Mouse (Mus musculus): Measurements from ENCODE around the gene Lypd8. TPM values are rescaled to one million over a fixed set of nuclear protein-coding genes. Genes with fewer than 3 reads are reported as not detected.

The Lypd8 gene
- polyA plus RNA-seq (2016; fragmentation: Nextera tagmentation; extraction: Ambion mirVana) = not detected in 2 replicates

DNA sequence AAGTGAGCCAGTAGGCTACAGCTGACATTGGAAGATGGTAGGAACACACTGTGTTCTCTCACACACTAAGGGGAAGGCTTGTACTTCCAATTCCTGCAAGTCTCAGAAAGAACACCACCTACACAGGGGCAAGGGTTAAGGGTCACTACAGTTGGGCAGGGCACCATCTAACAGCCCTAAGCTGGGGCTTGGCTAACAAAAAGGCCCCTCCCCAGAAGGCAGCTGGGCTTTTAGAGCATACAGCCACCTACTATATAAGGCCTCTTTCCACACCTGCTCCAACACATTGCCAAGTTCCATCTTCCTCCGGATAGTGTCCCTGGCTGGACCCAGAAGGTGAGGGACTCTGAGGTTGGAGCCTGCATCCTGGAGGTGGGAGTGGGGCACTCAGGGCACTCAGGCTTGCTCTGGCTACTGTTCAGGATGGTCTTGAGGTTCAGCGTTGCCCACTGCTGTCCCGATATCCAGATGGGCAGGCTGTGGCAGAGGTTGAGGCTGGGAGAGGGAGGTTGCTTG is at the start of gene Lypd8:
Lypd8 (plus strand) TSS at position 281 of the 516 bp plus-strand sequence.
- no peak within 1 kb of the TSS for H3K4me2 ChIP-seq
- H3K9me3 ChIP-seq = no peaks in the 10 kb centered on the region
- no peak for ATAC-seq (ENCODE audit: low FRiP score)
- H3K27ac ChIP-seq = no peak within 1 kb of the TSS
- no peak within 1 kb of the TSS for H3K9ac ChIP-seq
- no peaks in the 10 kb centered on the region for H3K27me3 ChIP-seq
- H3K36me3 ChIP-seq (replicated peaks) = no peaks in the 10 kb centered on the region
- no peaks in the 10 kb centered on the region for H3K4me1 ChIP-seq
- WGBS = 88% methylated on average over 3 of the region's 3 CpGs
- no peak within 1 kb of the TSS for H3K4me3 ChIP-seq (replicated peaks)

DNA sequence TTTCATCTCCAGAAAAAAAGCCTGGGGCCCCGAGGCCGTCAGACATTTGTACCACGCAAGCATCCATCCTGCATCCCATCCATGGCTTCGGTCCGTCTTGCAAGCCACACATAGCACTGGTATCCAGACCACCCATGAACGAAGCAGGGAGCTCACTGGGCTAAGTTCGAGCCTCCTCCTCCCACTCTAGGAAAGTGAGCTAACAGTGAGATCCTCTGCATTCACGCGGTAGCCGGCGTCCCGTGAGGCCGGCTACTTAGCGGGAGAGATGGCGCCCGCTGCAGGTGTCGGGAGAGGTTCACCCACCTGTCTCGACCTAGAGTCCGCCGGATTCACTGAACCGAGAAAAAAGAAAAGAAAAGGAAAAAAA is 49.0 kb upstream of the Lypd8 start:
- H3K4me3 ChIP-seq (replicated peaks) = peak overlapping the region; percentile 89
- WGBS = under 1% methylated on average over 21 of the region's 21 CpGs
- H3K4me1 ChIP-seq = peaks cover 39% of the 10 kb centered on the region
- peak overlapping the region; percentile 83 for H3K4me2 ChIP-seq
- no peaks in the 10 kb centered on the region for H3K27me3 ChIP-seq
- H3K36me3 ChIP-seq (replicated peaks) = peaks cover 31% of the 10 kb centered on the region
- peak; percentile 64 for ATAC-seq (ENCODE audit: low FRiP score)
- no peaks in the 10 kb centered on the region for H3K9me3 ChIP-seq
- H3K9ac ChIP-seq = peak overlapping the region; percentile 83
- H3K27ac ChIP-seq = peak overlapping the region; percentile 46; the same call in 1 of the 2 replicates

DNA sequence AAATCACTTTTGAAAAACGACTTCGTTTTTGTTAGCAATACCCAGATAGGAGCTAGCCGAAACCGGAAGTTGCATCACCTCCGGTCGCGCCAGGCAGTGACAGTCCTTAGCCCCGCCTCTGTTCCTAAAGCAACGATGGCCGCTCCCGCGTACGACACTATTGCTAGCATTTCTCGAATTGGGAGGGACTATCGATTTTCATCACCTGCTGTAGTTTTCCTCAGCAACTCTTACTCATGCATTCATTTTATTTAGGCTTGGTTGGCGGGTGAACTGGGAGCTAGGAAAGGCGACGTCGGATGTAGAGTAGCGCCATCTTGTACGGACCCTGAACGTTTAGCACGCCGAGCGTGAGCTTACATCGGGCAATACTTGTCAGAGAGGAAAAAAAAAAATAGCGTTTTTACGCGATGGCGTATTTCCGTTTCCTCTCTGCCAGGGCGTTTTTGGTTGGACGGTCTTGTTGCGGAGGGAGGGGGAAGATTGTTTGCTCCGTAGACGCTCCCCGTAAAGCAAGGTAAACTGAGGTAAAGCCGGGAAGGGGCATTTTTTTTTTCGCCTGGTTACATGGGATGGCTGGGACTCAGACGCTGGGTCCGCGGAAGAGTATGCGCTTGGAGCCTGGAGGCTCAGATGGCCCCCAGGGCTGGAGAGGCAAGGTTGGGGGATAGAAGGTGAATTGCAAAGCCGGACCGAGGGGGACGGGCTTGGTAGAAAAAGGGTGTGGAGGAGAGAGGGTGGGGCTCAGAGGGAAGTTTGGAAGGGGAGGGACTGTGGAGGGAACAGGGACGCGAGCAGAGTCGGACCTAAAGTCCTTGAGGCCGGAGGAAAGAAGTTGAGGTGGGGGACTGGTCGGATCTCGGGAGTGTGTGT is 48.3 kb upstream of the Lypd8 start, which contains the start of the genes Zfp672 and Sh3bp5l:
Zfp672 (minus strand) TSS at position 64 of the 873 bp plus-strand sequence.
Sh3bp5l (plus strand) TSS at position 449 of the 873 bp plus-strand sequence.
- peaks cover 32% of the 10 kb centered on the region for H3K36me3 ChIP-seq (replicated peaks)
- peak within 1 kb of the TSS; percentile 83 for H3K4me2 ChIP-seq
- under 1% methylated on average over 52 of the region's 52 CpGs for WGBS
- peak; percentile 94 for ATAC-seq (ENCODE audit: low FRiP score)
- H3K4me3 ChIP-seq (replicated peaks) = peak within 1 kb of the TSS; percentile 89
- peak within 1 kb of the TSS; percentile 72 for H3K27ac ChIP-seq
- no peaks in the 10 kb centered on the region for H3K9me3 ChIP-seq
- H3K27me3 ChIP-seq = no peaks in the 10 kb centered on the region
- H3K4me1 ChIP-seq = peaks cover 39% of the 10 kb centered on the region
- peak within 1 kb of the TSS; percentile 86 for H3K9ac ChIP-seq

DNA sequence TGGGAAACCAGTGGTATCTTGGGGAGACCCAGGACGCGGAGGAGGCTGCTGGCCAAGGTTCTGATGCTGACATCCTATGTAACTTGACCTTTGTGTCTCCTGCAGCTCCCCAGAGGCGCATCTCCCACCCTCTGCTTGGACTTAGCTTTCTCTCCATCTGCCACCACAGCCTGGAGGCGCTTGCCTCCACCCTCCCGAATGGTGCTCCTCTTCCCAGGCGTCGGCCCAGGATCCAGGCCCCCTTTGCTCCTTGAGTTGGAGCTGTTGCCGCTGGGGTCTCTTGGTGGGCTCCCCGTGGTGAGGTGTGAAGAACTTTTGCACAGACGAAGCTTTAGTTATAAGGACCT is 47.7 kb upstream of the Lypd8 start:
- H3K4me2 ChIP-seq = peak overlapping the region; percentile 83
- no peaks in the 10 kb centered on the region for H3K27me3 ChIP-seq
- peaks cover 35% of the 10 kb centered on the region for H3K36me3 ChIP-seq (replicated peaks)
- H3K4me1 ChIP-seq = peaks cover 39% of the 10 kb centered on the region
- peak overlapping the region; percentile 86 for H3K9ac ChIP-seq
- 0 out of 2 replicates have a peak, but pooled peaks have one; percentile 19 for ATAC-seq (ENCODE audit: low FRiP score)
- H3K27ac ChIP-seq = no peak overlapping the region
- WGBS = 20% methylated on average over 10 of the region's 10 CpGs
- H3K4me3 ChIP-seq (replicated peaks) = peak overlapping the region; percentile 89
- no peaks in the 10 kb centered on the region for H3K9me3 ChIP-seq

DNA sequence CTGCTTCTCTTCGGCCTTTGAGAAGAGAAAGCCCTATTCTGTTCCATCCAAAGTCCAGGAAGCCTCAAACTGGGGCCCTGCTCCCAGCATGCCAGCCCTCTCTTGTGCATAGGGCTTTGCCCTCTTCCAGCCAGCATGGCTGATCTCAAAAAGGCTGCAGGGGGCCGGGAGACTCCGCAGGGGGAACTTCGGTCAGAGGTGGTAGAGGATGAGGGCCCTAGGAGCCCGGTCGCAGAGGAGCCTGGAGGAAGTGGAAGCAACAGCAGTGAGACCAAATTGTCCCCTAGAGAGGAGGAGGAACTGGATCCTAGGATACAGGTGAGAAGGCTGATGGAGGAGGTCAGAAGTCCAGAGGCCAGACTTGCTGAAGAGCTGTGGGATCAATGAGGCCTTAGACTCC is 47.3 kb upstream of the Lypd8 start:
- H3K4me1 ChIP-seq = peaks cover 39% of the 10 kb centered on the region
- H3K27me3 ChIP-seq = no peaks in the 10 kb centered on the region
- no peak overlapping the region for H3K27ac ChIP-seq
- H3K4me2 ChIP-seq = peak overlapping the region; percentile 83
- ATAC-seq (ENCODE audit: low FRiP score) = no peak
- peaks cover 39% of the 10 kb centered on the region for H3K36me3 ChIP-seq (replicated peaks)
- H3K4me3 ChIP-seq (replicated peaks) = peak overlapping the region; percentile 89
- 93% methylated on average over 6 of the region's 6 CpGs for WGBS
- H3K9me3 ChIP-seq = no peaks in the 10 kb centered on the region
- peak overlapping the region; percentile 86 for H3K9ac ChIP-seq

DNA sequence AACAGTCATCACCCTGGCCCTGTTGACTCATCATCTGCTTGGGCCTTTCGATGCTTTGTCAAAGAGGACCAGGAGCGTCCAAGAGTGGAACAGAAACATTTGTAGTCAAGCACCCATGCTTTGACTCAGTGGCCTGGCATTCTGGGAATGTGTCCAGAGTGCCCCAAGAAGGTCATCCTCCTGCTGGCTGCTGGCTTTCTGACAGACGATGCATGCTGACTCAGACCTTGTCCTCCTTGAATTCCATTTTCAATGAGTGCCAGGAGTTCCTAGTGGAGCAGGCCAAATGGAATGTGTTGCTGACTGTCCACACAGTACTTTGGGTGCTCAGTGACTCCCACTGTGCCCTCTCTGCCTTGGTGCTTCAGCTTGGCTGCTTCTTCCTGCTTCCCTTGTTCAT is 44.1 kb upstream of the Lypd8 start:
- no peaks in the 10 kb centered on the region for H3K27me3 ChIP-seq
- no peak overlapping the region for H3K9ac ChIP-seq
- peaks cover 23% of the 10 kb centered on the region for H3K4me1 ChIP-seq
- H3K9me3 ChIP-seq = no peaks in the 10 kb centered on the region
- H3K36me3 ChIP-seq (replicated peaks) = peaks cover 52% of the 10 kb centered on the region
- 81% methylated on average over 3 of the region's 3 CpGs for WGBS
- no peak overlapping the region for H3K4me3 ChIP-seq (replicated peaks)
- ATAC-seq (ENCODE audit: low FRiP score) = no peak
- H3K4me2 ChIP-seq = no peak overlapping the region
- no peak overlapping the region for H3K27ac ChIP-seq

DNA sequence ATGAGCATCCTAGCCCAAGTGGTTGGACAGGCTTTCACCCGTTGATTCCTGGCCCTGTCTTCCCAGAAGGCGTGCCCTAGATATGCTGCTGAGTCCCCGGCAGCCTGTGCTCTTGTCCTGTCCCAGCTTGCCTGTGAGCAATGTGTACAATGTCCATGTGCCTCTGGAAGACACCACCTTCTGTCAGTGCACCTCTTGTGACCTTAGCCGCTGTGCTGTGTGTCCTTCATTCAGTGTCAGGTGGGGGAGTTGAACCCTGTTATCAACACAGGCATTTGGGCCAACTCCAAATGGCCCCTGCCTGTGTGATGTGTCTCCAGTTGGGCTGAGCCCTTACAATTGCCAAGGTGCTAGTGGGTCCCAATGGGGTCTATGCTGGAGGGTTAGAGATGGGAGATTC is 32.1 kb upstream of the Lypd8 start:
- no peak overlapping the region for H3K27ac ChIP-seq
- H3K27me3 ChIP-seq = no peaks in the 10 kb centered on the region
- ATAC-seq (ENCODE audit: low FRiP score) = no peak
- 95% methylated on average over 4 of the region's 4 CpGs for WGBS
- no peak overlapping the region for H3K4me2 ChIP-seq
- H3K4me1 ChIP-seq = no peaks in the 10 kb centered on the region
- no peak overlapping the region for H3K9ac ChIP-seq
- H3K4me3 ChIP-seq (replicated peaks) = no peak overlapping the region
- H3K36me3 ChIP-seq (replicated peaks) = peaks cover 50% of the 10 kb centered on the region
- peaks cover 4% of the 10 kb centered on the region; the same call in 1 of the 2 replicates for H3K9me3 ChIP-seq

DNA sequence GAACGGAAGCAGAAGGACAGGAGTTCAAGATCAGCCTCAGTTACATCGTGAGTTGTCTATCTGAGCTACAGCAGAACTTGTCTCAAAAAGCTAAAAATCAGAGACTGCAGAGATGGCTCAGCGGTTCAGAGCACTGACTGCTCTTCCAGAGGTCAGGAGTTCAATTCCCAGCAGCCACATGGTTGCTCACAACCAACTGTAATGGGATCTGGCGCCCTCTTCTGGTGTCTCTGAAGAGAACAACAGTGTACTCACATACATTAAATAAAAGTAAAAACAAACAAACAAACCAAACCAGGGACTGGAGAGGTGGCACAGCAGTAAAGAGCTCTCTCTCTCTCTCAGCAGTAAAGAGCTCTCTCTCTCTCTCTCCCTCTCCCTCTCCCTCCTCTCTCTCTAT is 28.2 kb upstream of the Lypd8 start:
- H3K4me2 ChIP-seq = no peak overlapping the region
- peaks cover 4% of the 10 kb centered on the region; the same call in 1 of the 2 replicates for H3K9me3 ChIP-seq
- no peak overlapping the region for H3K9ac ChIP-seq
- H3K27ac ChIP-seq = no peak overlapping the region
- WGBS = 70% methylated on average over 4 of the region's 4 CpGs
- no peak for ATAC-seq (ENCODE audit: low FRiP score)
- no peaks in the 10 kb centered on the region for H3K4me1 ChIP-seq
- peaks cover 27% of the 10 kb centered on the region for H3K36me3 ChIP-seq (replicated peaks)
- no peaks in the 10 kb centered on the region for H3K27me3 ChIP-seq
- H3K4me3 ChIP-seq (replicated peaks) = no peak overlapping the region

DNA sequence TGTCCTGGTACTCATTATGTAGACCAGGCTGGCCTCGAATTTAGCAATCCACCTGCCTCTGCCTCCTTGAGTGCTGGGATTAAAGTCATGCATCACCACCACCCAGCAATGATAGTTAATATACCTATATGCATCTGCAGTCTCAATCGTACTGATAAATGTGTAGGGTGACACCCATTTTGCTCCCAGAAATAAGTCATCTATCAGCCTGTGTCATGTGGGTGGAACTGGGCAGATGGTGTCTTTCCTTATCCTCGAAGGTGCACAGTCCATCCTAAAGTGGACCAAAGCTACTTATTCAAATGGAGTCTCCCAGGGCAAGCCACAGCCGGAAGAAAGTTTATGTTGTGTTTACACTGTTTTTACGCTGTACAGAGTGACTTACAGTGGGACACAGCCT is 27.7 kb upstream of the Lypd8 start:
- Histone ChIP-seq H3K9me3 (peaks cover 4% of the 10 kb centered on the region; the same call in 1 of the 2 replicates), H3K9ac (no peak overlapping the region), H3K4me1 (no peaks in the 10 kb centered on the region), H3K27ac (no peak overlapping the region), H3K36me3 (replicated peaks) (peaks cover 21% of the 10 kb centered on the region), H3K27me3 (no peaks in the 10 kb centered on the region), H3K4me2 (no peak overlapping the region), H3K4me3 (replicated peaks) (no peak overlapping the region)
- no peak for ATAC-seq (ENCODE audit: low FRiP score)
- WGBS = 92% methylated on average over 5 of the region's 5 CpGs

DNA sequence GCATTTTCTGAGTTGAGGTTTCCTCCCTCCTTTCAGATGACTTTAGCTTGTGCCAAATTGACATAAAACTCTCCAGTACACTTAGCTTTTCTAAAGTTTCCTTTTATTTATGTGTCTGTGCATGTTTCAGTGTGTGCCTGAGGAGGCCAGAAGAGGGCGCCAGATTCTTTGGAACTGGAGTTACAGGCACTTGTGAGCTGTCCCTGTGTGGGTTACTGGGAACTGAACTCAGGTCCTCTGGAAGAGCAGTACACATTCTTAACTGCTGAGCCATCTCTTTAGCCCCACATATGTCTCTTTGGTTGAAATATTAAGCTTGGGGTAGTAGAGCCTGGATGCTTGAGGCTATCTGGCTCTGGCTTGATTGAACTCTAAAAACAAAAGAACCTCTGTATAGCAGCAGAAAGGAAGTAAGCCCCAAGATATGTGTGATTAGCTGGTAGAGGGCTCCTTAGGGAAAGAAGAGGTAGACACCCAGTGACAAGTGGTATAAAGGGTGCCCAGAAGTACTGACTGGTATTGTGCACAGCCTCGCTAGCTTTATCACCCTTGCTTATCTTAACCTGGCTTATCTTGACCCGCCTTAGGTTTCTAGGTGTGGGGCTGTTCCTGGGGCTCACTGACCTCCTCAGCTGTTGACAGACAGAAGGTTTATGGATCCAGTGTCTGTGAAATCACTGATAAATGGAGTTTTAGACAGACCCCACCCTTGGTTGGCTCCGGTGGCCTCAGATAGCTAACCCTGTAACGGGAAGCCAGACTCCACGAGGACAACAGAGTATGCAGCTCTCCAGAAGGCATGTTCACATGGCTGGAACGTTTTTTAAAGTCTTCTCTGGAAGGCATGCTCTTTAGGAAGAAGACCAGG is 25.9 kb upstream of the Lypd8 start:
- peaks cover 4% of the 10 kb centered on the region; the same call in 1 of the 2 replicates for H3K36me3 ChIP-seq (replicated peaks)
- no peak overlapping the region for H3K4me2 ChIP-seq
- no peak overlapping the region for H3K27ac ChIP-seq
- WGBS = 69% methylated on average over 7 of the region's 7 CpGs
- peaks cover 4% of the 10 kb centered on the region; the same call in 1 of the 2 replicates for H3K9me3 ChIP-seq
- H3K27me3 ChIP-seq = no peaks in the 10 kb centered on the region
- no peak overlapping the region for H3K4me3 ChIP-seq (replicated peaks)
- no peak overlapping the region for H3K9ac ChIP-seq
- no peaks in the 10 kb centered on the region for H3K4me1 ChIP-seq
- ATAC-seq (ENCODE audit: low FRiP score) = no peak

DNA sequence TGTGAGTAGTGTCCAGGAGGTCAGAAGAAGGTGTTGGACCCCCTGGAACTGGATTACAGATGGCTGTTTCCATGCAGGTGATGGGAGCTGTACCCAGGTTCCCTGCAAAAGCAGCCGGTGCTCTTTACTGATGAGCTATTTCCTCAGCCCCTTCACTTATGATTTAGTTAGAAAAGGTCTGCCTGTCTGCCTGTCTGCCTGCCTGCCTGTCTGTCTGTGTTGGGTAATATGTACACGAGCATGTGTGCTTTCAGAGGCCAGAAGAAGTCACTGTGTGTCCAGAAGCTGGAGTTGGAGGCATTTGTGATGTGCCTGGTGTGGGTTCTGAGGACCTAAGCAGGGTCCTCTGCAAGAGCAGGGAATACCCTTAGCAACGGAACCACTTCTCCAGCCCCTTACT is 25.1 kb upstream of the Lypd8 start:
- Histone ChIP-seq H3K4me2 (no peak overlapping the region), H3K4me1 (no peaks in the 10 kb centered on the region), H3K27ac (no peak overlapping the region), H3K9ac (no peak overlapping the region), H3K27me3 (no peaks in the 10 kb centered on the region), H3K36me3 (replicated peaks) (0 out of 2 replicates have a peak, but pooled peaks cover 3% of the 10 kb centered on the region), H3K9me3 (peaks cover 4% of the 10 kb centered on the region; the same call in 1 of the 2 replicates), H3K4me3 (replicated peaks) (no peak overlapping the region)
- 80% methylated on average over 3 of the region's 3 CpGs for WGBS
- ATAC-seq (ENCODE audit: low FRiP score) = no peak

DNA sequence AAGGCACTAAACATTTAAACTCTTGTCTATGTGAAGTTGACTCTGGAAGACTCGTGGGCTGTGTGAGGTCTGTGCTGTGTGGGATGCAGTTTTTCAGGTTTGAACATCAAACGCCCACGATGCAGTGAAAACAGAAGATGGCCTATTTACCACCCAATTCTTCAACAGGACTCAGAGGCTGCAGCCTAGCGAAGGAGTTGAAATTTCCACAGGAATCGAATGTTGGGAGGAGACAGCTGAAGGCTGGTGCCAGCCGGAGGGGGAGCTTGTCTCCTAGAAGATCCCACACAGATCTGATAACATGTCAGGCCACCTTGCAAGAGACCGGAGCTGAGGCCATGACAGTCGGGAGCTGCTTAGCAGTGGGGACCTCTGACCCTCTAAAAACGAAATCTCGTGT is 24.4 kb upstream of the Lypd8 start:
- no peak overlapping the region for H3K4me2 ChIP-seq
- H3K9me3 ChIP-seq = peaks cover 4% of the 10 kb centered on the region; the same call in 1 of the 2 replicates
- no peaks in the 10 kb centered on the region for H3K4me1 ChIP-seq
- no peaks in the 10 kb centered on the region for H3K27me3 ChIP-seq
- no peak overlapping the region for H3K4me3 ChIP-seq (replicated peaks)
- no peak overlapping the region for H3K27ac ChIP-seq
- ATAC-seq (ENCODE audit: low FRiP score) = no peak
- no peak overlapping the region for H3K9ac ChIP-seq
- H3K36me3 ChIP-seq (replicated peaks) = 0 out of 2 replicates have a peak, but pooled peaks cover 3% of the 10 kb centered on the region
- 79% methylated on average over 10 of the region's 10 CpGs for WGBS

Data from forebrain, embryonic 12.5 days (tissue).